Mouse (Mus musculus): ENCODE results near the gene Chd8. TPM values are rescaled to one million over a fixed set of nuclear protein-coding genes. Genes with fewer than 3 reads are reported as not detected.

The Chd8 gene
- polyA plus RNA-seq, 1 experiment from 2014 or later, result 15.7 TPM

DNA sequence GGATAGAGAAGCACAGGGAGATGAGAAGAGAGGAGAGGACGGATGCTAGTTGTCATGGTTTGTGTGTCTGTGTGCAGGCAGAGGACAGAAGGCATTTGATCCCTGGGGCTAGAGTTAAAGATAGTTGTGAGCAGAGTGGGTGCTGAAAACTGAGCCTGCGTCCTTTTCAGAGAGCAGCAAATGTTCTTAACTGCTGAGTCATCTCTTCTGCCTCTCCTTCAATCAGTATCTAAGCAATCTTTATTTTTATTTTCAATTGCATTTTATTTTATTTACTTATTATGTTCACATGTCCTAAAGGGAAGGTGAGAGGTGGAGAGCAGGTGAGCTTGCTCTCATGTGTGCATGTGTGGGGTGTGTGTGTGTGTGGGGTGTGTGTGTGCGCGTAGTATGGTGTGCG, 26.0 kb upstream of the Chd8 start:
- WGBS, result 96% methylated on average over 5 of the region's 5 CpGs
- no peak for TF ChIP-seq CTCF (IDR thresholded peaks at IDR 0.05; ENCODE audit: low read depth)
- Histone ChIP-seq H3K4me1 (replicated peaks; ENCODE audit: control insufficient read depth, insufficient read depth, low read length) (0 out of 2 replicates have a peak, but pooled peaks cover 2% of the 10 kb centered on the region), H3K27me3 (replicated peaks; ENCODE audit: control insufficient read depth, insufficient read depth, low read length) (no peaks in the 10 kb centered on the region), H3K36me3 (ENCODE audit: control insufficient read depth, insufficient read depth) (peaks cover 33% of the 10 kb centered on the region), H3K4me2 (replicated peaks; ENCODE audit: low read depth) (no peak overlapping the region), H3K9me3 (ENCODE audit: control insufficient read depth) (no peaks in the 10 kb centered on the region), H3K4me3 (ENCODE audit: low read depth, low read length) (no peak overlapping the region), H3K27ac (ENCODE audit: low read depth, low read length) (no peak overlapping the region), H3K9ac (ENCODE audit: low read depth, low read length) (no peak overlapping the region)
- no peak for ATAC-seq

DNA sequence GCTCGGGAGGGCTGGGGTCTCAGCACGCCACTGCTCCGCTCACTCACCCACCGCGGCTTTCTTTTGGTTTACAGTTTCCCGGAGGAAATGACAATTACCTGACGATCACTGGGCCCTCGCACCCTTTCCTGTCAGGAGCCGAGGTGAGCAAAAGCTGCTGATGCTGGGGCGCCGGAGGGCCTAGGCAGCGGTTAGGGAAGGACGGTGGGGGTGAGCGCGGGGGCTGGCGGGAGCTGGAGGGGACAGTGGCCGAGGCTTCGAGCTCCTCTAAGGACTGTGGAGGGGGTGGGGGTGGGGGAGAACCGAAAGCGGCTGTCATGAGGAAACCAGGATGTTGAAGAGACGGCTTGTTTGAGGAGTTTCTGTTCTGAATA, 22.2 kb upstream of the Chd8 start:
- peak overlapping the region; percentile 72 for H3K4me2 ChIP-seq (replicated peaks; ENCODE audit: low read depth)
- H3K4me1 ChIP-seq (replicated peaks; ENCODE audit: control insufficient read depth, insufficient read depth, low read length), result 0 out of 2 replicates have a peak, but pooled peaks cover 2% of the 10 kb centered on the region
- WGBS, result under 1% methylated on average over 21 of the region's 21 CpGs
- H3K4me3 ChIP-seq (ENCODE audit: low read depth, low read length), result peak overlapping the region; percentile 94
- TF ChIP-seq CTCF (IDR thresholded peaks at IDR 0.05; ENCODE audit: low read depth), result no peak
- peak; percentile 23 for ATAC-seq
- H3K27ac ChIP-seq (ENCODE audit: low read depth, low read length), result peak overlapping the region; percentile 95
- peaks cover 11% of the 10 kb centered on the region; the same call in 1 of the 2 replicates for H3K36me3 ChIP-seq (ENCODE audit: control insufficient read depth, insufficient read depth)
- peak overlapping the region; percentile 91 for H3K9ac ChIP-seq (ENCODE audit: low read depth, low read length)
- H3K9me3 ChIP-seq (ENCODE audit: control insufficient read depth), result no peaks in the 10 kb centered on the region
- H3K27me3 ChIP-seq (replicated peaks; ENCODE audit: control insufficient read depth, insufficient read depth, low read length), result no peaks in the 10 kb centered on the region

DNA sequence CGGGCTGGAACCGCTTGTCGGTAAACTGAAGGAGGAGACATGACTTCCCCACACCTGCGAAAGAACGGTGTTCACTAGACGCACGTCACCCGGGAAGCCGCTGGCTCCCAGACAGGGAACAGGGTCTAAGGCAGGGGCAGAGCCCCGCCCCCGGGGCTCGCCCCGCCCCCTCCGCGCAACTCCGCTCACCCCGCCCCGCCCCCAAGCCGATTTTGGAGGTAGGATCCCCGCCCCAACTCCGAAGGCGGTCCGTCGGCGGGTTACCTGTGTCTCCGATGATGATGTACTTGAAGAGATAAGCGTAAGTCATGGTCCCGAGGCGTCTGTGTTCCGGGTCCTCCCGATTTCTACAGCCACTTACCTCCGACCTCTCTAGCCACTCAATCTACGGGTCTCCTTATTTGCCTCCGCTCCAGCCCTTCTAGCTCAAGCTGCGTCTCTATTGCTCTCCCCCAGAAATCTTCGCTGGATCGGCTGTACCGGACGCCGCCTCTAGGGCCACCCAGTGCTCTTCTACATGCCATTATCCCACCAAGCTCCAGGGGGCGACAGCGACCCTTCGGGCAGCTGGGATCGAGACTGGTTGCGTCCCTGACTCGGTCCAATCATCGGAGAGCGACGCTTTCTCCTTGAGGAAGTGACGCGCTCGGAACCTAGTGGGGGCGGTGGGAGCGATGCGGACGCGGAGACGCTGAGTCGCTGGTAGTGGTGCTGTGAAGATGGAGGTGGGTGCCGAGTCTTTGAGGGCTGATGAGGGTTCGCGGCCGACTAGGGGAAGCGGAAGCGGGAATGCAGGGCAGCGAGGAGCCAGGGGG, 21.6 kb upstream of the Chd8 start, which contains the start of the genes Tox4 and Rab2b:
Gene Tox4, plus strand, starts transcription at position 215 of the 815 bp plus-strand sequence.
Gene Rab2b, minus strand, starts transcription at position 614 of the 815 bp plus-strand sequence.
- WGBS, result 1% methylated on average over 65 of the region's 66 CpGs
- peak within 1 kb of the TSS; percentile 91 for H3K9ac ChIP-seq (ENCODE audit: low read depth, low read length)
- no peaks in the 10 kb centered on the region for H3K27me3 ChIP-seq (replicated peaks; ENCODE audit: control insufficient read depth, insufficient read depth, low read length)
- H3K4me2 ChIP-seq (replicated peaks; ENCODE audit: low read depth), result peak within 1 kb of the TSS; percentile 72
- H3K4me1 ChIP-seq (replicated peaks; ENCODE audit: control insufficient read depth, insufficient read depth, low read length), result 0 out of 2 replicates have a peak, but pooled peaks cover 2% of the 10 kb centered on the region
- peak; percentile 99 for ATAC-seq
- H3K27ac ChIP-seq (ENCODE audit: low read depth, low read length), result peak within 1 kb of the TSS; percentile 95
- TF ChIP-seq CTCF (IDR thresholded peaks at IDR 0.05; ENCODE audit: low read depth), result peak; percentile 100
- H3K9me3 ChIP-seq (ENCODE audit: control insufficient read depth), result no peaks in the 10 kb centered on the region
- peaks cover 7% of the 10 kb centered on the region; the same call in 1 of the 2 replicates for H3K36me3 ChIP-seq (ENCODE audit: control insufficient read depth, insufficient read depth)
- peak within 1 kb of the TSS; percentile 94 for H3K4me3 ChIP-seq (ENCODE audit: low read depth, low read length)

DNA sequence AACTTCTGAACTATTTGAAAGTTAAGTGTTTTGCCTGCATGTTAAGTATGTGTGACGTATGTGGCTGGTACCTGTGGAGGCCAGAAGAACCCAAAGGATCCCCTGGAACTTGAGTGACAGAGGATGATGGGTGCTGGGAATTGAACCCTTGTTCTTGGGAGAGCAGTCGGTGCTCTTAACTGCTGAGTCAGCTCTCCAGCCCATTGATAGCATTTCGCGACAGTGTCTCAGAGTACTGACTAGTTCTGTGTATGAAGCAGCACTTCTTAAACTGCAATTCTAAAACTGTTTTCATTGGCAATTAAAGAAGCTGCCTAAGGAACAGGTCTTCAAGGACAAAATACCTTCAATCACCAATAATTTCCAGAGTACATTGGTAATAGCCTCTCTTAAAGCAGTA, 19.6 kb upstream of the Chd8 start:
- Histone ChIP-seq H3K9ac (ENCODE audit: low read depth, low read length) (no peak overlapping the region), H3K27me3 (replicated peaks; ENCODE audit: control insufficient read depth, insufficient read depth, low read length) (no peaks in the 10 kb centered on the region), H3K4me3 (ENCODE audit: low read depth, low read length) (no peak overlapping the region), H3K4me1 (replicated peaks; ENCODE audit: control insufficient read depth, insufficient read depth, low read length) (0 out of 2 replicates have a peak, but pooled peaks cover 2% of the 10 kb centered on the region), H3K27ac (ENCODE audit: low read depth, low read length) (no peak overlapping the region), H3K36me3 (ENCODE audit: control insufficient read depth, insufficient read depth) (peaks cover 6% of the 10 kb centered on the region; the same call in 1 of the 2 replicates), H3K9me3 (ENCODE audit: control insufficient read depth) (no peaks in the 10 kb centered on the region), H3K4me2 (replicated peaks; ENCODE audit: low read depth) (no peak overlapping the region)
- no peak for ATAC-seq
- 84% methylated on average over 4 of the region's 4 CpGs for WGBS
- TF ChIP-seq CTCF (IDR thresholded peaks at IDR 0.05; ENCODE audit: low read depth), result no peak

DNA sequence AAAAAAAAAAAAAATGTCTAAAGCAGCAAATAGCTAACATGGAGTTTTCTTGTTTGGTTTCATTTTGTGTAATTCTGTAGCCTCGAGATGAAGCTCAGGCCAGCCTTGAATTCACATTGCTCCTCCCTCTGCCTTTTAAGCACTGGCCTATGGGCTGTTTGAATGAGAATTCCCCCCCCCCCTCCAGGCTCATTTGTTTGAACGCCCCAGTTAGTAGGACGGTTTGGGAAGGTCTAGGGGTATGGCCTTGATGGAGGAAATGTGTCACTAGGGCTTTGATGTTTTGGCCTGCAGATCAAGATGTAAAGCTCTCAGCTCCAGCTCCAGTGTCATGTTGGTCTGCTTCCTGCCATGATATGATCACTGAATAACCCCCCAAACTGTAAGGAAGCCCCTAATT, 15.2 kb upstream of the Chd8 start:
- Histone ChIP-seq H3K27me3 (replicated peaks; ENCODE audit: control insufficient read depth, insufficient read depth, low read length) (no peaks in the 10 kb centered on the region), H3K9ac (ENCODE audit: low read depth, low read length) (no peak overlapping the region), H3K4me2 (replicated peaks; ENCODE audit: low read depth) (no peak overlapping the region), H3K4me1 (replicated peaks; ENCODE audit: control insufficient read depth, insufficient read depth, low read length) (no peaks in the 10 kb centered on the region), H3K36me3 (ENCODE audit: control insufficient read depth, insufficient read depth) (peaks cover 18% of the 10 kb centered on the region), H3K9me3 (ENCODE audit: control insufficient read depth) (no peaks in the 10 kb centered on the region), H3K27ac (ENCODE audit: low read depth, low read length) (no peak overlapping the region), H3K4me3 (ENCODE audit: low read depth, low read length) (no peak overlapping the region)
- no peak for TF ChIP-seq CTCF (IDR thresholded peaks at IDR 0.05; ENCODE audit: low read depth)
- no peak for ATAC-seq
- WGBS, result 74% methylated on average over 3 of the region's 3 CpGs

DNA sequence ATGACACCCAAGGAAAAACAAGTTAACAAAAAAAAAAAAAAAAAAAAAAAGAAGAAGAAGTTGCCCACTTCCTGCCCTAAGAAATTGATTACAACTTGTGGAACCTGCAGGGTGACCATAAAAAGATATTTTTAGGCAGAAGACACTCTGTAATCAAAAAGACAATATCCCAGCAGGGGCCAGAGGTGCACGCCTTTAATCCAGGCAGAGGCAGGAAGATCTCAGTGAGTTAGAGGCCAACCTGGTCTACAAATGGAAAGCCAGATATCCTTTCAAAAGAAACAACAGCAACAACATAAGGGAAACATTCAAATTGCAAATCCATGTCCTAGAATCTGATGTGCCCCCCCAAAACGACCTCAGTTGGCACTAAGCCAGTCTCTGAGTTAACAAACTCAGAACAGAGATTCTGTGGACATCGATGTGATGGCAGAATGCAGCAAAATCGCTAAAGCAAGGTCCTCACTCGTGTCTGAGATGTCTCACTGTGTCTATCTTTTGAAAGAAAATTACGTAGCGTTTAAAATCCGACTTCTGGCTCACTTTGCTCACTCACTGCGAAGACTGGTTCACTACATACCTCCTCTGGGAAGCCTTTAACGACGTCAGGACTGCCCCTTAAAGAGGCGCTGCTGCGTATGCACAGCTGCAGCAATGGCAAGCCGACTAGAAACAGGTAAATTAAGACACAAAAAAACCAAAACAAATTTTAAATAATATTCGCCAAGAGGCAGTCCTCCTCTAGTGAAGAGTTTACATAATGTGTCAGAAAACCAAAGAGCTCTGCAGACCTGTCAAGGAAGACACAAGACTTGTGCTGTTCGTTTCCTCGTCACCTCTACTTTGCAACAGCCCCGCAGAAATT, 1.0 kb downstream of the Chd8 start:
- no peaks in the 10 kb centered on the region for H3K27me3 ChIP-seq (replicated peaks; ENCODE audit: control insufficient read depth, insufficient read depth, low read length)
- H3K9me3 ChIP-seq (ENCODE audit: control insufficient read depth), result no peaks in the 10 kb centered on the region
- H3K4me2 ChIP-seq (replicated peaks; ENCODE audit: low read depth), result peak overlapping the region; percentile 68
- peak overlapping the region; percentile 54 for H3K4me3 ChIP-seq (ENCODE audit: low read depth, low read length)
- H3K27ac ChIP-seq (ENCODE audit: low read depth, low read length), result peak overlapping the region; percentile 85
- ATAC-seq, result no peak
- no peak for TF ChIP-seq CTCF (IDR thresholded peaks at IDR 0.05; ENCODE audit: low read depth)
- peaks cover 3% of the 10 kb centered on the region; the same call in 1 of the 2 replicates for H3K36me3 ChIP-seq (ENCODE audit: control insufficient read depth, insufficient read depth)
- peak overlapping the region; percentile 72 for H3K9ac ChIP-seq (ENCODE audit: low read depth, low read length)
- no peaks in the 10 kb centered on the region for H3K4me1 ChIP-seq (replicated peaks; ENCODE audit: control insufficient read depth, insufficient read depth, low read length)
- 3% methylated on average over 18 of the region's 18 CpGs for WGBS

All from intestine, postnatal 0 days (tissue).